Mouse (Mus musculus) megakaryocyte progenitor cell, adult 5-6 weeks (primary cell): ENCODE data around the gene Trim28. TPM values are rescaled to one million over a fixed set of nuclear protein-coding genes. Genes with fewer than 3 reads are reported as not detected.
A peak's percentile ranks its signal among the peaks of the same experiment; 100 is the strongest.

Source experiments
- ATAC-seq: replicated peaks from 2 replicates; pipeline ENCODE4 v1.8.0; 2016; ENCODE audit warnings: mild to moderate bottlenecking, moderate TSS enrichment, inconsistent platforms; ENCODE audit not compliant: poor library complexity
- total RNA-seq, 2 experiments: library from RNA; stranded (forward) in 1 of 2; stranded (reverse) in 1 of 2; fragments of 157-497, 149-512 nt in 1 of 2; fragments of 200-1000 nt in 1 of 2; gene quantifications; 2 replicates each; pipeline versions ENCODE4 v1.2.3 to v1.2.4; 2015 to 2017

The Trim28 gene
- total RNA-seq, 2 experiments from 2014 or later, result 409 to 506 TPM

- ATAC-seq, result no peak
These were observed 58.2 kb downstream of the Trim28 start for GRCm38 (mm10) chr7:13056913-13057700.

- no peak for ATAC-seq
These were observed 60.6 kb downstream of the Trim28 start for GRCm38 (mm10) chr7:13059536-13059935.

DNA sequence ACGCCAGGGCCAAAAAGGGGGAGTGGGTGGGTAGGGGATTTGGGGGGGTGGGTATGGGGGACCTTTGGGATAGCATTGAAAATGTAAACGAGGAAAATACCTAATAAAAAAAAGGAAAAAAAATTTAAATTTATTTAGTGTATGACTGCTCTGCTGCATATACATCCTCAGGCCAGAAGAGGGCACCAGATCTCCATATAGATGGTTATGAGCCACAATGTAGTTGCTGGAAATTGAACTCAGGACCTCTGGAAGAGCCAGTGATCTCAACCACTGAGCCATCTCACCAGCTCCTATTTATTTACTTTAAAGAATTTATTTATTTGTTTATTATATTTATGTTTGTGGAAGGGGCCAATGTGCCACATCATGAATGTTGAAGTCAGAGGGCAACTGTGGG is 64.5 kb downstream of the Trim28 start:
- ATAC-seq, result peak; percentile 74

DNA sequence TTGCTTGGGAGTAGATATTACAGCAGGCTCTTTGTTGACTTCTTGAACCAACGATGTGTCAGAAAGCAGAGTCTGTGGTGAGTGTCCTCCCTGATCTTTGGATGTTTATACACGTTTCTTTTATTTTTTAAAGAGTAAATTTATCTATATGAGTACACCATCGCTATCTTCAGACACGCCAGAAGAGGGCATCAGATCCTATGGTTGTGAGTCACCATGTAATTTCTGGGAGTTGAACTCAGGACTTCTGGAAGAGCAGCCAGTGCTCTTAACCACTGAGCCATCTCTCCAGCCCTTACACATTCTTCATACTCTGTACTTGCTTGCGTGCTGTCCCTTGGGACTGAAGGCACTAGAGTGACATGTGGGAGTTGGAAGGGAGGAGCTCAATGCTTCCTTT is 73.4 kb downstream of the Trim28 start:
- no peak for ATAC-seq

Other genes starting within 250 kb of the Trim28 start
- gene Zscan18, start 195.5 kb upstream of the Trim28 start, total RNA-seq (2015), result 0.95 and 2.0 TPM in 2 replicates
- gene Zscan18, start 195.5 kb upstream of the Trim28 start, total RNA-seq (2017), result 1.1 and 1.7 TPM in 2 replicates
- gene Zfp329, start 180.3 kb upstream of the Trim28 start, total RNA-seq (2015), result 6.5 and 7.5 TPM in 2 replicates
- gene Zfp329, start 180.3 kb upstream of the Trim28 start, total RNA-seq (2017), result 6.2 and 7.8 TPM in 2 replicates
- 26.4 and 30.9 TPM in 2 replicates for gene Zfp110, start 164.4 kb upstream of the Trim28 start, total RNA-seq (2015)
- 31.2 and 36.8 TPM in 2 replicates for gene Zfp110, start 164.4 kb upstream of the Trim28 start, total RNA-seq (2017)
- 3.2 and 5.9 TPM in 2 replicates for gene Zfp128, start 117.9 kb upstream of the Trim28 start, total RNA-seq (2015)
- gene Zfp128, start 117.9 kb upstream of the Trim28 start, total RNA-seq (2017), result 2.0 and 2.7 TPM in 2 replicates
- gene Zscan22, start 101.3 kb upstream of the Trim28 start, total RNA-seq (2015), result 20.6 and 22.2 TPM in 2 replicates
- gene Zscan22, start 101.3 kb upstream of the Trim28 start, total RNA-seq (2017), result 6.4 and 8.2 TPM in 2 replicates
- gene Rps5, start 76.8 kb upstream of the Trim28 start, total RNA-seq (2015), result 3,071 and 3,115 TPM in 2 replicates
- gene Rps5, start 76.8 kb upstream of the Trim28 start, total RNA-seq (2017), result 1,264 and 1,790 TPM in 2 replicates
- 0.76 and 1.0 TPM in 2 replicates for gene Rnf225, start 71.7 kb upstream of the Trim28 start, total RNA-seq (2015)
- gene Rnf225, start 71.7 kb upstream of the Trim28 start, total RNA-seq (2017), result 0.57 and 0.62 TPM in 2 replicates
- gene Zfp324, start 33.3 kb upstream of the Trim28 start, total RNA-seq (2015), result 3.9 and 4.0 TPM in 2 replicates
- gene Zfp324, start 33.3 kb upstream of the Trim28 start, total RNA-seq (2017), result 6.5 and 8.5 TPM in 2 replicates
- 3.1 and 4.4 TPM in 2 replicates for gene Zfp446, start 21.3 kb upstream of the Trim28 start, total RNA-seq (2015)
- gene Zfp446, start 21.3 kb upstream of the Trim28 start, total RNA-seq (2017), result 2.6 and 3.3 TPM in 2 replicates
- not detected in 2 replicates for gene Slc27a5, start 922 bp upstream of the Trim28 start, total RNA-seq (2015)
- gene Slc27a5, start 922 bp upstream of the Trim28 start, total RNA-seq (2017), result not detected in 2 replicates
- 11.4 and 13.8 TPM in 2 replicates for gene Zbtb45, start 10.9 kb downstream of the Trim28 start, total RNA-seq (2015)
- 7.8 and 9.8 TPM in 2 replicates for gene Zbtb45, start 10.9 kb downstream of the Trim28 start, total RNA-seq (2017)
- 145 and 150 TPM in 2 replicates for gene Chmp2a, start 35.7 kb downstream of the Trim28 start, total RNA-seq (2015)
- gene Chmp2a, start 35.7 kb downstream of the Trim28 start, total RNA-seq (2017), result 168 and 203 TPM in 2 replicates
- gene Ube2m, start 39.2 kb downstream of the Trim28 start, total RNA-seq (2015), result 150 and 160 TPM in 2 replicates
- 123 and 179 TPM in 2 replicates for gene Ube2m, start 39.2 kb downstream of the Trim28 start, total RNA-seq (2017)
- 0.37 and 1.1 TPM in 2 replicates for gene Mzf1, start 55.6 kb downstream of the Trim28 start, total RNA-seq (2015)
- gene Mzf1, start 55.6 kb downstream of the Trim28 start, total RNA-seq (2017), result 0.25 and 1.1 TPM in 2 replicates
- gene Vmn1r85, start 96.1 kb downstream of the Trim28 start, total RNA-seq (2015), result not detected in 2 replicates
- gene Vmn1r85, start 96.1 kb downstream of the Trim28 start, total RNA-seq (2017), result not detected in 2 replicates
- not detected in 2 replicates for gene Vmn1r86, start 120.8 kb downstream of the Trim28 start, total RNA-seq (2015)
- gene Vmn1r86, start 120.8 kb downstream of the Trim28 start, total RNA-seq (2017), result not detected in 2 replicates
- not detected in 2 replicates for gene Vmn1r87, start 141.0 kb downstream of the Trim28 start, total RNA-seq (2015)
- gene Vmn1r87, start 141.0 kb downstream of the Trim28 start, total RNA-seq (2017), result not detected in 2 replicates
- gene Vmn1r88, start 160.5 kb downstream of the Trim28 start, total RNA-seq (2015), result 0.02 and 0.12 TPM in 2 replicates
- under 0.01 TPM in 1 of 2 replicates, not detected in the other for gene Vmn1r88, start 160.5 kb downstream of the Trim28 start, total RNA-seq (2017)
- gene Vmn1r89, start 213.9 kb downstream of the Trim28 start, total RNA-seq (2015), result not detected in 2 replicates
- gene Vmn1r89, start 213.9 kb downstream of the Trim28 start, total RNA-seq (2017), result not detected in 2 replicates